8 mouse cellular contexts compared by ENCODE assay signal in genomic region chr4:49197125-49197747, GRCm38 (mm10).
A peak's percentile ranks its signal among the peaks of the same experiment; 100 is the strongest.
DNase-seq lines count a peak whose midpoint lies in the region; ATAC-seq and TF ChIP-seq lines count a peak whose summit lies in the region.

No protein-coding gene starts in this region.

- no peak overlapping the region for H3K9ac ChIP-seq in intestine, embryonic 15.5 days
- H3K9ac ChIP-seq in intestine, postnatal 0 days (ENCODE audit: low read depth, low read length), result no peak overlapping the region

- H3K27me3 ChIP-seq in intestine, embryonic 15.5 days (replicated peaks), result no peaks in the 10 kb centered on the region
- H3K27me3 ChIP-seq in intestine, postnatal 0 days (replicated peaks; ENCODE audit: control insufficient read depth, insufficient read depth, low read length), result no peaks in the 10 kb centered on the region

- TF ChIP-seq CTCF in intestine, postnatal 0 days (IDR thresholded peaks at IDR 0.05; ENCODE audit: low read depth), result no peak

- H3K4me2 ChIP-seq in intestine, embryonic 15.5 days (replicated peaks), result no peak overlapping the region
- no peak overlapping the region for H3K4me2 ChIP-seq in intestine, postnatal 0 days (replicated peaks; ENCODE audit: low read depth)

- H3K9me3 ChIP-seq in intestine, embryonic 15.5 days, result no peaks in the 10 kb centered on the region
- H3K9me3 ChIP-seq in intestine, postnatal 0 days (ENCODE audit: control insufficient read depth), result no peaks in the 10 kb centered on the region

- no peaks in the 10 kb centered on the region for H3K36me3 ChIP-seq in intestine, embryonic 15.5 days
- H3K36me3 ChIP-seq in intestine, postnatal 0 days (ENCODE audit: control insufficient read depth, insufficient read depth), result no peaks in the 10 kb centered on the region

- WGBS in intestine, embryonic 15.5 days, result 51% methylated on average over 8 of the region's 8 CpGs
- 50% methylated on average over 8 of the region's 8 CpGs for WGBS in intestine, postnatal 0 days

- peak; percentile 56 for ATAC-seq in intestine, embryonic 15.5 days
- no peak for ATAC-seq in intestine, postnatal 0 days

- H3K4me1 ChIP-seq in intestine, embryonic 15.5 days (replicated peaks), result no peaks in the 10 kb centered on the region
- no peaks in the 10 kb centered on the region for H3K4me1 ChIP-seq in intestine, postnatal 0 days (replicated peaks; ENCODE audit: control insufficient read depth, insufficient read depth, low read length)

- no peak overlapping the region for H3K27ac ChIP-seq in intestine, embryonic 15.5 days
- no peak overlapping the region for H3K27ac ChIP-seq in intestine, postnatal 0 days (ENCODE audit: low read depth, low read length)

- no peak overlapping the region for H3K4me3 ChIP-seq in intestine, embryonic 15.5 days (replicated peaks)
- no peak overlapping the region for H3K4me3 ChIP-seq in intestine, postnatal 0 days (ENCODE audit: low read depth, low read length)

- DNase-seq in urinary bladder, postnatal 14 days (ENCODE audit: low spot score), result peak; percentile 47
- no peak for DNase-seq in urinary bladder, postnatal 10 days (ENCODE audit: low spot score)
- DNase-seq in kidney, postnatal 25 days, result peak; percentile 37 to 40
- no peak for DNase-seq in ovary, postnatal 10 days (ENCODE audit: low spot score)
- no peak for DNase-seq in adipocyte (ENCODE audit: low spot score)
- DNase-seq in MN1 (ENCODE audit: low spot score), result no peak

Comparison
In these comparisons a context has a peak if more than half of its experiments do, and no peak if none do; other contexts are left out.
1. DNase-seq: peak in urinary bladder, postnatal 14 days (single experiment) and kidney, postnatal 25 days (2 of 2); none in urinary bladder, postnatal 10 days (single experiment), ovary, postnatal 10 days (single experiment), adipocyte (single experiment) and MN1 (single experiment).